Mouse (Mus musculus) testis, adult 2 months (tissue): ENCODE results near the gene Mrpl4. TPM values are rescaled to one million over a fixed set of nuclear protein-coding genes. Genes with fewer than 3 reads are reported as not detected.

Experiments used
- H3K27ac ChIP-seq: fragments of 200-500 bp; 2 replicates; pipeline ENCODE4 v1.5.1; 2012; ENCODE audit warnings: low read depth, low read length; ENCODE audit not compliant: control insufficient read depth, insufficient read depth
- H3K27me3 ChIP-seq: fragments of 200-500 bp; 2 replicates; pipeline ENCODE4 v1.6.1; 2012; ENCODE audit warnings: mild to moderate bottlenecking, low read length, moderate library complexity; ENCODE audit not compliant: control insufficient read depth, insufficient read depth
- H3K36me3 ChIP-seq: fragments of 200-500 bp; 2 replicates; pipeline ENCODE4 v1.6.1; 2012; ENCODE audit warnings: mild to moderate bottlenecking, low read length; ENCODE audit not compliant: control insufficient read depth, insufficient read depth
- H3K4me1 ChIP-seq: fragments of 200-500 bp; 2 replicates; pipeline ENCODE4 v1.6.1; 2012; ENCODE audit warnings: low read length; ENCODE audit not compliant: control insufficient read depth, insufficient read depth
- H3K4me3 ChIP-seq: fragments of 200-500 bp; 2 replicates; pipeline ENCODE4 v1.5.1; 2012; ENCODE audit warnings: low read depth, mild to moderate bottlenecking, low read length, moderate library complexity, mixed read lengths; ENCODE audit not compliant: control insufficient read depth
- CTCF ChIP-seq: fragments of 200-500 bp; IDR thresholded peaks from 2 replicates; pipeline ENCODE4 v1.5.1; 2012; ENCODE audit warnings: low read depth, mild to moderate bottlenecking, inconsistent platforms, low read length, moderate library complexity; ENCODE audit not compliant: control insufficient read depth, insufficient read depth, insufficient replicate concordance
- POLR2A ChIP-seq: fragments of 200-500 bp; IDR thresholded peaks from 2 replicates; pipeline ENCODE4 v1.6.1; 2012; ENCODE audit warnings: low read depth, mild to moderate bottlenecking, inconsistent platforms, low read length, moderate library complexity; ENCODE audit not compliant: control insufficient read depth
- polyA plus RNA-seq: library from polyadenylated mRNA; depleted of rRNA; stranded (reverse); fragments of >200 nt; gene quantifications from 2 replicates; pipeline ENCODE4 v1.2.3, GENCODE M21; 2012

Gene Mrpl4
- polyA plus RNA-seq, 1 experiment = 45.1 TPM

- Histone ChIP-seq H3K4me3 (peak overlapping the region; percentile 87), H3K27ac (no peak overlapping the region), H3K36me3 (no peaks in the 10 kb centered on the region), H3K4me1 (peaks cover 12% of the 10 kb centered on the region), H3K27me3 (no peaks in the 10 kb centered on the region)
- TF ChIP-seq POLR2A (no peak), CTCF (no peak)
These were observed 25.4 kb upstream of the Mrpl4 start for GRCm38 (mm10) chr9:20976961-20977689.

- H3K4me3 ChIP-seq = no peak overlapping the region
- peaks cover 5% of the 10 kb centered on the region for H3K4me1 ChIP-seq
- H3K36me3 ChIP-seq = no peaks in the 10 kb centered on the region
- H3K27ac ChIP-seq = no peak overlapping the region
- TF ChIP-seq POLR2A (no peak), CTCF (no peak)
- H3K27me3 ChIP-seq = no peaks in the 10 kb centered on the region
These were observed 24.0 kb upstream of the Mrpl4 start for GRCm38 (mm10) chr9:20978409-20979095.

DNA sequence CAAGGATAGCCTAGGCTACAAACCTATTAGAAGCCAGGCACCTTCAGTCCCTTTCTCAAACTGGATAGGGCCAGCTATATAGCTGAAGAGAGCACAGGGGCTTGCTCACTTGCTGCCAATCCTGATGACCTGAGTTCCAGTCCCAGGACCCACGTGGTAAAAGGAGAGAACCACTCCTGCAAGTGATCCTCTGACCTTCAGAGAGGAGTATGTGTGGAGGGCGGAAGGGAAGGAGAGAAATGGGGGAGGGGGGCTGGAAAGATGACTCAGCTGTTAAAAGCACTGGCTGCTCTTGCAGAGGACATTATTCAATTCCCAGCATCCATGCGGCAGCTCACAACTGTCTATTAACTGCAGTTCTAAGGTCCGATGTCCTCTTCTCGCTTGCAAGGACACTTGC is 23.4 kb upstream of the Mrpl4 start:
- no peak overlapping the region for H3K27ac ChIP-seq
- no peaks in the 10 kb centered on the region for H3K36me3 ChIP-seq
- no peak overlapping the region for H3K4me3 ChIP-seq
- peaks cover 5% of the 10 kb centered on the region for H3K4me1 ChIP-seq
- H3K27me3 ChIP-seq = no peaks in the 10 kb centered on the region
- TF ChIP-seq POLR2A (no peak), CTCF (no peak)

DNA sequence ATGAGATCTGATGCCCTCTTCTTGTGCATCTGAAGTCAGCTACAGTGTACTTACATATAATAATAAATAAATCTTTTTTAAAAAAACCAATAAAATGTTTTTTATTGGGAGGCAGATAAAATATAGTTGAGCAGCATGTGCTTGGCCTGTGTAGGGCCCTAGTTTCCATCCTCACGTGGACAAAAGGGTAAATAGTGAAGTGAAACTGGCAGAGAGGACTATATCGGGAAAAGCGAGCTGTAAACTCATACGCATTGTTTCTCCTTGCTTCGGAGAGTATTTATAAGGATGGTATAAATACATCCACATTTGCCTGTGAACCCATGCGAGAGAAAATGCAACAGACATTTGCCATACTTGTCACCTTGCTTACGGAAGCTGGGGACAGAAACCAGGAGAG is 22.8 kb upstream of the Mrpl4 start:
- peaks cover 5% of the 10 kb centered on the region for H3K4me1 ChIP-seq
- no peaks in the 10 kb centered on the region for H3K36me3 ChIP-seq
- H3K4me3 ChIP-seq = no peak overlapping the region
- no peak overlapping the region for H3K27ac ChIP-seq
- no peaks in the 10 kb centered on the region for H3K27me3 ChIP-seq
- TF ChIP-seq POLR2A = no peak
- TF ChIP-seq CTCF = no peak

DNA sequence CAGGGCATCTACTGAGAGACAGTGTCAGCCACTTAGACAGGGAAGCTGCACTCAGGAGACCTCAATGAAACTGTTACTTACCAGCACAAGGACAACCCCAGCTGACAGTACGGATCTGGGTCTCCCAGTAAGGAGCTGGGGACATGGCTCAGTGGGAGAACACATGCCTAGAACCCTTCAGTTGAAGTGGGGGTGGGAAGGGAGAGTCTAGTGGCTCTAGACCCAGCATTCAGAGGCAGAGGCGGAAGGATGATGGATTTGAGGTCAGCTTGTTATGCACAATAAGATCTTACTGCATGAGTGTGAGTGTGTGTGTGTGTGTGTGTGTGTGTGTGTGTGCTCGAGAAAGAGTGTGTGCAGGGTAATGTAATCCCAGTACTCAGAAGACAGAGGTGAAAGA is 20.4 kb upstream of the Mrpl4 start:
- H3K27me3 ChIP-seq = no peaks in the 10 kb centered on the region
- no peak overlapping the region for H3K27ac ChIP-seq
- no peaks in the 10 kb centered on the region for H3K36me3 ChIP-seq
- H3K4me1 ChIP-seq = no peaks in the 10 kb centered on the region
- TF ChIP-seq CTCF = no peak
- TF ChIP-seq POLR2A = no peak
- no peak overlapping the region for H3K4me3 ChIP-seq

DNA sequence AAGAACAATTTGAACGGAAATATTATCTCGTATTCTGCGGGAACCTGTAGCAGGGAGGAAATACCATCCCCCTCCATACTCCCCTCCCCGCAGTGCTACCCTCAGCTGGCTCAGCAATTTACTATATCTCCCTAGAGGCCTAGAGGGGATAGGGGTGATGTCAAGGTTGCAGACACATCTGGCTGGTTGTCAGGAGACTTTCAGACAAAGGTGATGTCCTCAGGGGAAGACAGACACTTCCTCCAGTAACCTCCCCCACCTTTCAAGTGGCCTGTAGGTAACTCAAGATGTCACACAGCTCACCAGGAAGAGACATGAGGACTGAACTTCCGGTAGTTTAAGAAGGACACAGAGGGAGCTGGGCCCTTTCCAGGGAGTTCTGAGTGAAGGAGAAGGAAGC is 19.4 kb upstream of the Mrpl4 start:
- H3K4me3 ChIP-seq = no peak overlapping the region
- no peak for TF ChIP-seq POLR2A
- TF ChIP-seq CTCF = no peak
- H3K27ac ChIP-seq = no peak overlapping the region
- no peaks in the 10 kb centered on the region for H3K36me3 ChIP-seq
- H3K27me3 ChIP-seq = no peaks in the 10 kb centered on the region
- H3K4me1 ChIP-seq = no peaks in the 10 kb centered on the region

- no peak overlapping the region for H3K4me3 ChIP-seq
- no peaks in the 10 kb centered on the region for H3K27me3 ChIP-seq
- no peak for TF ChIP-seq CTCF
- TF ChIP-seq POLR2A = no peak
- H3K27ac ChIP-seq = no peak overlapping the region
- no peaks in the 10 kb centered on the region for H3K36me3 ChIP-seq
- H3K4me1 ChIP-seq = peaks cover 2% of the 10 kb centered on the region
These were observed 15.4 kb upstream of the Mrpl4 start for GRCm38 (mm10) chr9:20986952-20987686.
